8 mouse cellular contexts compared by ENCODE assay signal in the genomic region with DNA sequence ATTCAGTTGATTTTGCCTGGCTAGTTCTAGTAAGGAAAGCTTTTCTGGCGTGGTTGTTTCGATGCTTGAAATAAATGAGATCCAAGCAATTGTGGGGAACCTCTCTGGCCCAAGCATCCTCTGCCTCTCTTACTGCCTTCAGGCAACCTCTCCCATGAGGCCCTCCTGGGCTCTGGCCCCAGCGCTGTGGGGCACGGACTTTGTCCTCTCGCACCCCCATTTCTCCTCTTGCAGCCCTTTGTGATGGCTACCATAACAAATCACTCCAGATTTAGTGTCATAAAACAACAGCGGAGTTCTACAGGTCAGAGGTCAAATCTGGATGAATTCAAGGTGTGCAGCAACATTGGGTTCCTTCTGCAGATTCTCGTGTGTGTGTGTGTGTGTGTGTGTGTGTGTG. TPM values are rescaled to one million over a fixed set of nuclear protein-coding genes. Genes with fewer than 3 reads are reported as not detected.
A peak's percentile ranks its signal among the peaks of the same experiment; 100 is the strongest.
DNase-seq lines count a peak whose midpoint lies in the region; ATAC-seq lines count a peak whose summit lies in the region.

No protein-coding gene starts in this region.

- DNase-seq in heart, adult 9 months (ENCODE audit: low spot score in 2 of 2) = no peak
- peak; percentile 13 for DNase-seq in embryo, embryonic 11.5 days (ENCODE audit: low read depth, low spot score)
- DNase-seq in hindbrain, embryonic 14.5 days (ENCODE audit: low spot score) = no peak
- no peak for DNase-seq in midbrain, embryonic 14.5 days
- DNase-seq in T-cell, adult 2 months (ENCODE audit: low spot score) = no peak
- DNase-seq in left cerebral cortex, adult 11 months (ENCODE audit: low spot score) = no peak

- no peak overlapping the region for H3K9ac ChIP-seq in heart, embryonic 12.5 days
- peak overlapping the region; percentile 37 for H3K9ac ChIP-seq in hindbrain, embryonic 14.5 days
- H3K9ac ChIP-seq in midbrain, embryonic 14.5 days (replicated peaks; ENCODE audit: low read length) = peak overlapping the region; percentile 44; the same call in 1 of the 2 replicates

- H3K4me3 ChIP-seq in heart, embryonic 12.5 days = no peak overlapping the region
- peak overlapping the region; percentile 14; the same call in 1 of the 2 replicates for H3K4me3 ChIP-seq in hindbrain, embryonic 14.5 days (replicated peaks; ENCODE audit: low read length)
- H3K4me3 ChIP-seq in midbrain, embryonic 14.5 days (replicated peaks; ENCODE audit: low read depth, low read length) = no peak overlapping the region

- no peaks in the 10 kb centered on the region for H3K27me3 ChIP-seq in heart, embryonic 12.5 days (replicated peaks)
- no peaks in the 10 kb centered on the region for H3K27me3 ChIP-seq in hindbrain, embryonic 14.5 days (ENCODE audit: control insufficient read depth, insufficient read depth, low read length)
- H3K27me3 ChIP-seq in midbrain, embryonic 14.5 days (ENCODE audit: control insufficient read depth, insufficient read depth, low read length) = no peaks in the 10 kb centered on the region

- 80% methylated on average over 7 of the region's 7 CpGs for WGBS in heart, embryonic 12.5 days
- WGBS in hindbrain, embryonic 14.5 days = 42% methylated on average over 7 of the region's 7 CpGs
- WGBS in midbrain, embryonic 14.5 days = 38% methylated on average over 7 of the region's 7 CpGs

- H3K4me1 ChIP-seq in heart, embryonic 12.5 days (replicated peaks) = peaks cover 49% of the 10 kb centered on the region
- H3K4me1 ChIP-seq in hindbrain, embryonic 14.5 days (replicated peaks; ENCODE audit: control insufficient read depth, insufficient read depth, low read length) = peaks cover 30% of the 10 kb centered on the region
- peaks cover 26% of the 10 kb centered on the region for H3K4me1 ChIP-seq in midbrain, embryonic 14.5 days (ENCODE audit: control insufficient read depth, insufficient read depth, low read length)

- no peak for ATAC-seq in heart, embryonic 12.5 days (ENCODE audit: insufficient number of reproducible peaks, low FRiP score)
- no peak for ATAC-seq in hindbrain, embryonic 14.5 days (ENCODE audit: low FRiP score)
- no peak for ATAC-seq in midbrain, embryonic 14.5 days (ENCODE audit: low FRiP score, low TSS enrichment)
- no peak for ATAC-seq in monocyte, adult 5-6 weeks (replicated peaks; ENCODE audit: insufficient number of reproducible peaks, low FRiP score, low TSS enrichment, poor library complexity, severe bottlenecking)

- no peaks in the 10 kb centered on the region for H3K36me3 ChIP-seq in heart, embryonic 12.5 days
- H3K36me3 ChIP-seq in hindbrain, embryonic 14.5 days (replicated peaks; ENCODE audit: control insufficient read depth, insufficient read depth) = no peaks in the 10 kb centered on the region
- H3K36me3 ChIP-seq in midbrain, embryonic 14.5 days (ENCODE audit: control insufficient read depth, insufficient read depth, low read length) = no peaks in the 10 kb centered on the region

- H3K4me2 ChIP-seq in heart, embryonic 12.5 days = peak overlapping the region; percentile 63; the same call in 1 of the 2 replicates
- peak overlapping the region; percentile 46 for H3K4me2 ChIP-seq in hindbrain, embryonic 14.5 days (replicated peaks)
- peak overlapping the region; percentile 52 for H3K4me2 ChIP-seq in midbrain, embryonic 14.5 days (ENCODE audit: low read length)

- peaks cover 8% of the 10 kb centered on the region for H3K9me3 ChIP-seq in heart, embryonic 12.5 days (replicated peaks)
- no peaks in the 10 kb centered on the region for H3K9me3 ChIP-seq in hindbrain, embryonic 14.5 days (ENCODE audit: control insufficient read depth, low read length)
- H3K9me3 ChIP-seq in midbrain, embryonic 14.5 days (ENCODE audit: control insufficient read depth, low read length) = no peaks in the 10 kb centered on the region

- no peak overlapping the region for H3K27ac ChIP-seq in heart, embryonic 12.5 days (ENCODE audit: poor library complexity, severe bottlenecking)
- H3K27ac ChIP-seq in hindbrain, embryonic 14.5 days = peak overlapping the region; percentile 76
- H3K27ac ChIP-seq in midbrain, embryonic 14.5 days (replicated peaks; ENCODE audit: low read depth, low read length) = peak overlapping the region; percentile 80

RNA-seq across cellular contexts. Expression of a gene that starts 49.1 kb away (rescaled TPM):
- polyA plus RNA-seq in heart, embryonic 12.5 days (2016; fragmentation: Nextera tagmentation; extraction: Ambion mirVana) = 1.4 and 2.0 TPM in 2 replicates
- polyA plus RNA-seq in hindbrain, embryonic 14.5 days (2014; fragmentation: Nextera tagmentation; extraction: Ambion mirVana) = 1.6 TPM in 1 of 2 replicates, not detected in the other
- 0.46 and 1.2 TPM in 2 replicates for polyA plus RNA-seq in midbrain, embryonic 14.5 days (2014; fragmentation: Nextera tagmentation; extraction: Ambion mirVana)
- 4.5 to 7.0 TPM in 2 of 3 replicates, not detected in the other for total RNA-seq in monocyte, adult 5-6 weeks (2017)
